Mouse (Mus musculus) forebrain, embryonic 16.5 days (tissue): Measurements from ENCODE around the gene Tecpr1. TPM values are rescaled to one million over a fixed set of nuclear protein-coding genes. Genes with fewer than 3 reads are reported as not detected.

Experiments
- ATAC-seq: fragments of 200-750 bp; cut with Nextera tagmentation; 2 replicates; pipeline ENCODE4 v1.8.0; 2017; ENCODE audit warnings: mild to moderate bottlenecking, moderate library complexity
- H3K27ac ChIP-seq: fragments of 300-500 bp; sonication (generic); 2 replicates; pipeline ENCODE4 v1.5.1; 2014; ENCODE audit warnings: low read length, control low read depth
- H3K27me3 ChIP-seq: fragments of 300-500 bp; sonication (generic); replicated peaks from 2 replicates; pipeline ENCODE4 v1.6.1; 2014; ENCODE audit warnings: low read length; ENCODE audit not compliant: control insufficient read depth, insufficient read depth
- H3K36me3 ChIP-seq: fragments of 300-500 bp; sonication (generic); 2 replicates; pipeline ENCODE4 v1.6.1; 2014; ENCODE audit not compliant: control insufficient read depth, insufficient read depth
- H3K4me1 ChIP-seq: fragments of 300-500 bp; sonication (generic); replicated peaks from 2 replicates; pipeline ENCODE4 v1.6.1; 2014; ENCODE audit warnings: low read length; ENCODE audit not compliant: control insufficient read depth, insufficient read depth
- H3K4me2 ChIP-seq: fragments of 300-500 bp; sonication (generic); 2 replicates; pipeline ENCODE4 v1.6.1; 2014; ENCODE audit warnings: mild to moderate bottlenecking, low read length, control low read depth
- H3K4me3 ChIP-seq: fragments of 300-500 bp; sonication (generic); replicated peaks from 2 replicates; pipeline ENCODE4 v1.5.1; 2014; ENCODE audit warnings: mild to moderate bottlenecking, low read length, control low read depth
- H3K9ac ChIP-seq: fragments of 300-500 bp; sonication (generic); replicated peaks from 2 replicates; pipeline ENCODE4 v1.6.1; 2014; ENCODE audit warnings: low read depth, low read length, control low read depth
- H3K9me3 ChIP-seq: fragments of 300-500 bp; sonication (generic); 2 replicates; pipeline ENCODE4 v1.6.1; 2016; ENCODE audit warnings: low read length; ENCODE audit not compliant: control insufficient read depth
- WGBS: fragments of 180-500 bp; shearing (Covaris S2); extraction: QIAGEN DNeasy Blood & Tissue Kit; methylation state at CpG from one replicate; pipeline ENCODE4 v1.1.7; 2014; 5-methylcytosine and 5-hydroxymethylcytosine counted together
- polyA plus RNA-seq: library from polyadenylated mRNA; unstranded; fragments of >200 nt; fragmentation: Nextera tagmentation; extraction: Ambion mirVana; gene quantifications from 2 replicates; pipeline ENCODE4 v1.2.1, GENCODE M21; 2015

Tecpr1 gene
- polyA plus RNA-seq, 1 experiment from 2014 or later, result 57.4 TPM

- no peak for ATAC-seq
- Histone ChIP-seq H3K27ac (0 out of 2 replicates have a peak overlapping the region, but pooled peaks have one; percentile 33), H3K4me2 (no peak overlapping the region)
These were observed 54.0 kb downstream of the Tecpr1 start for GRCm38 (mm10) chr5:144169275-144169975.

DNA sequence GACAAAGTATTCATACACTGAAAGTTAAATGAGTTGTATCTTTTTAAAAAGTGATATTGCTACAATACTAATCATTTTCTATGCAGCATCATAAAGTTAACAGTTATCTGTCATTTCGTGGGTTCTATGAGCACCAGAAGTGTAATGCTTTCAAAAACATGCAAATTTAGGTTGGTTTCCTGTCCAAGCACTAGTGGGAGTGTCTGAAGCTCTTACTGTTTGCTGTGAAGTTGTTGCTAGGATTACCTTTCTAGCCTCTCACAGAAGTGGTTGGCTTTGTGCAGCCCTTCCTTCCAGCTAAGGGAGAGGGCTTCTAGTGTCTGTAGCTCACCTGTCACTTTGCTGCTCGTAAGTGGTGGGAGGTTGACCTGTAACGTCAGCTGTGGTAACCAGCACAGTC is 57.7 kb downstream of the Tecpr1 start:
- H3K27me3 ChIP-seq, result no peaks in the 10 kb centered on the region
- WGBS, result 90% methylated on average over 3 of the region's 3 CpGs
- no peak overlapping the region for H3K9ac ChIP-seq
- no peak overlapping the region for H3K27ac ChIP-seq
- H3K4me2 ChIP-seq, result no peak overlapping the region
- H3K36me3 ChIP-seq, result peaks cover 11% of the 10 kb centered on the region; the same call in 1 of the 2 replicates
- H3K9me3 ChIP-seq, result no peaks in the 10 kb centered on the region
- no peak for ATAC-seq
- H3K4me3 ChIP-seq, result no peak overlapping the region
- peaks cover 8% of the 10 kb centered on the region for H3K4me1 ChIP-seq

More at GRCm38 (mm10) chr5:144169275-144169975, 54.0 kb downstream of the Tecpr1 start:
- Histone ChIP-seq H3K4me3 (no peak overlapping the region), H3K9me3 (no peaks in the 10 kb centered on the region), H3K9ac (no peak overlapping the region), H3K36me3 (peaks cover 23% of the 10 kb centered on the region), H3K27me3 (no peaks in the 10 kb centered on the region), H3K4me1 (peaks cover 8% of the 10 kb centered on the region)
- 58% methylated on average over 8 of the region's 8 CpGs for WGBS

DNA sequence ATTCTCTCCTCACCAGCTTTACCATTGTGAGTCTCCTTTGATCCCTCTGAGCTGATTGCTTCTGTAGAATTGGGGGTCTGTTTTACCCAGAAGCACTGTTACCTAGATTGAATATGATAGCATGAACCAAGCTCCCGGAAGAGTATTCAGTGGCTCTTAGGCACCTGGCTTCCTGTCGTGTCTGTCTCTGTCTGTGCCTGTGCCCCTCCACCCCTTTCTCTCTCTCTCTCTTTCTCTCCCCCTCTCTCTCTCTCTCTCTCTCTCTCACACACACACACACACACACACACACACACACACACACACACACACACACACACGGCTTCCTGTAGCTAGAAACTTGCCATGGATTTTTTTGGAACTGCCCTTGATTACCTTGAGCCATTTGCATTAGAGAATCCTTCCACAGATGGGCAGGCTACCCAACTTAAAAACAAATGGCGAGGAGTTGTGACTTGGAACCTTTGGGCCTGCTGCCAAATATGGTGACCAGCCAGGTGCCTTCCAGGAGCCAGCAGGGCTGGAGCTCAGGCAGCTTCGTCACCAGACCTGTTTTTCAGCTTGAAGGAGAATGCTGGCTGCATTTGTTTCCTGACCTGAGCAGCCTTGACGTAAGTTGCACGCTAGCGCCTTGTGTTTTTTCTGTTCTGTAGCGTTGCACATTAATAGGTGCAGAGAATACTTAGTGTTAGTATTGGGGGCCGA is 60.5 kb downstream of the Tecpr1 start:
- peaks cover 7% of the 10 kb centered on the region; the same call in 1 of the 2 replicates for H3K4me1 ChIP-seq
- H3K4me3 ChIP-seq, result no peak overlapping the region
- H3K27me3 ChIP-seq, result no peaks in the 10 kb centered on the region
- 74% methylated on average over 10 of the region's 10 CpGs for WGBS
- H3K4me2 ChIP-seq, result no peak overlapping the region
- H3K9me3 ChIP-seq, result no peaks in the 10 kb centered on the region
- no peak for ATAC-seq
- H3K27ac ChIP-seq, result no peak overlapping the region
- H3K9ac ChIP-seq, result no peak overlapping the region
- H3K36me3 ChIP-seq, result peaks cover 7% of the 10 kb centered on the region

GRCm38 (mm10) chr5:144162080-144162812 is 61.2 kb downstream of the Tecpr1 start:
- H3K4me1 ChIP-seq, result peaks cover 7% of the 10 kb centered on the region; the same call in 1 of the 2 replicates
- no peak overlapping the region for H3K4me3 ChIP-seq
- H3K9ac ChIP-seq, result no peak overlapping the region
- H3K36me3 ChIP-seq, result peaks cover 7% of the 10 kb centered on the region
- H3K4me2 ChIP-seq, result no peak overlapping the region
- 86% methylated on average over 5 of the region's 5 CpGs for WGBS
- no peak for ATAC-seq
- no peaks in the 10 kb centered on the region for H3K9me3 ChIP-seq
- no peaks in the 10 kb centered on the region for H3K27me3 ChIP-seq
- no peak overlapping the region for H3K27ac ChIP-seq

- Histone ChIP-seq H3K27me3 (no peaks in the 10 kb centered on the region), H3K4me1 (peaks cover 5% of the 10 kb centered on the region; the same call in 1 of the 2 replicates), H3K4me3 (no peak overlapping the region), H3K9ac (no peak overlapping the region), H3K27ac (no peak overlapping the region), H3K4me2 (no peak overlapping the region), H3K9me3 (no peaks in the 10 kb centered on the region), H3K36me3 (no peaks in the 10 kb centered on the region; the same call in none of the 2 replicates)
- 71% methylated on average over 8 of the region's 8 CpGs for WGBS
- ATAC-seq, result no peak
These were observed 64.3 kb downstream of the Tecpr1 start for GRCm38 (mm10) chr5:144159137-144159536.

- 19% methylated on average over 4 of the region's 4 CpGs for WGBS
- peak; percentile 72; the same call in 1 of the 2 replicates for ATAC-seq
- Histone ChIP-seq H3K36me3 (no peaks in the 10 kb centered on the region; the same call in none of the 2 replicates), H3K4me3 (no peak overlapping the region), H3K27me3 (no peaks in the 10 kb centered on the region), H3K9me3 (no peaks in the 10 kb centered on the region), H3K27ac (0 out of 2 replicates have a peak overlapping the region, but pooled peaks have one; percentile 17), H3K4me2 (no peak overlapping the region), H3K9ac (0 out of 2 replicates have a peak overlapping the region, but pooled peaks have one; percentile 15), H3K4me1 (peaks cover 5% of the 10 kb centered on the region; the same call in 1 of the 2 replicates)
These were observed 64.8 kb downstream of the Tecpr1 start for GRCm38 (mm10) chr5:144158604-144159003.

DNA sequence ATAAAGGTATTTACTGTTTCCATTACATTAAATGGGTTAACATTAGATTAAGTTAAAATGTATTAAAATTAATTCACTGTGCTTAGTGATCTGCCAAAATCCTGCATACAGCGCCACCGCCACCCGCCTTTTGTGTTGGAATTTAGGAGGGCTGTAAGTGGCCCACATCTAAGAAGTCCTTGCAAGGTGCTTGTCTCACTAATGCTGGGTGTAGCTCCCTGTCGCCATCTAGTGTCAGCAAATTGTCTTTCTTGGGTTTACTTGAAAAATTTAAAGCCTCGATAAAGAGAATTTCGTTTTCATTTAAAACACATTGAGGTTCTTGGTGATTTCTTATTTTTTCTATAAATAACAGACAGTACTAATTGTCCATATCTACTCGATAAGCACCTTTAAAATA is 68.9 kb downstream of the Tecpr1 start:
- Histone ChIP-seq H3K9me3 (no peaks in the 10 kb centered on the region), H3K27me3 (no peaks in the 10 kb centered on the region), H3K4me1 (peaks cover 5% of the 10 kb centered on the region; the same call in 1 of the 2 replicates), H3K4me2 (no peak overlapping the region), H3K9ac (no peak overlapping the region), H3K4me3 (no peak overlapping the region), H3K27ac (no peak overlapping the region), H3K36me3 (no peaks in the 10 kb centered on the region; the same call in 1 of the 2 replicates)
- WGBS, result 24% methylated on average over 7 of the region's 7 CpGs
- ATAC-seq, result 0 out of 2 replicates have a peak, but pooled peaks have one; percentile 54

DNA sequence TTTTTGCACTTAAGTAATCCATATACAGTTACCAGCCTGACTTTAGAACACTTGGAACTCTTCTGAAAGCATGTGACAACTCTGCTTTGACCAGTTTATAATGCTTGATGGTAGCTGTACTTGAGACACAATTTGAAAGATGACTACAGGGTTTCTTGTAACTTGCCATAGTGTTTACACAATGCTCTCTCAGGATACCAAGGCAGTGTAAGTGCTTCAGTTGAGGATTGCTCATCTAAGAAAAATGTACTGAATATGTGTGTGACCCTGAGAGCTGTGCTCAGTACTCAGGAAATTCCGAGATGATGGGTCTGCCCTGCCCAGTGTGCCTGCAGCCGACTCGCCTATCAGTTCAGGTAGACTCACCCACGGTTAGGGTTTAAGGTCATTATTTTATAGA is 72.1 kb downstream of the Tecpr1 start:
- no peak overlapping the region for H3K27ac ChIP-seq
- H3K4me1 ChIP-seq, result no peaks in the 10 kb centered on the region
- no peaks in the 10 kb centered on the region for H3K27me3 ChIP-seq
- peaks cover 10% of the 10 kb centered on the region for H3K36me3 ChIP-seq
- H3K9me3 ChIP-seq, result no peaks in the 10 kb centered on the region
- H3K4me3 ChIP-seq, result no peak overlapping the region
- no peak overlapping the region for H3K9ac ChIP-seq
- 93% methylated on average over 4 of the region's 4 CpGs for whole genome bisulfite sequencing
- no peak overlapping the region for H3K4me2 ChIP-seq
- no peak for ATAC-seq

DNA sequence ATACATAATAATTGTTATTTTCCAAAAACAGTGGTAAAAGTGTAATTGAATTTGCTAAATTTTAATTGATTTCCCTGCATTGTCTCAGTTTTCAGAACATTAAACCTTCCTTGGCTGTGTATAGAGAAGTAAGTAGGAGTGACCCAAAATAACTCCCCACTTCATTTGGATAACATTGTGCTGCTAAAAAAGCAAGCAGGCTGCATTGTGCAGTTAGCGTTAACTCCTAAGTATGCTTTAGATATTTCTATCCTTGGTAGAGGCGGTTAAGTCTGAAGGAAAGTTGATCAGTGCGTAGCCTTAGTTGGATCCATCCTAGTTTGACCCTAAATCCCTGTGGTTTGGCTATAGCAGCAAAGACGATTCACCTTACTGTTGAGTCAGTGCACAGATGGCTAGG is 73.9 kb downstream of the Tecpr1 start:
- H3K4me2 ChIP-seq, result no peak overlapping the region
- WGBS, result 94% methylated on average over 4 of the region's 4 CpGs
- no peak for ATAC-seq
- peaks cover 12% of the 10 kb centered on the region for H3K36me3 ChIP-seq
- H3K27me3 ChIP-seq, result no peaks in the 10 kb centered on the region
- no peaks in the 10 kb centered on the region for H3K4me1 ChIP-seq
- H3K9ac ChIP-seq, result no peak overlapping the region
- no peaks in the 10 kb centered on the region for H3K9me3 ChIP-seq
- no peak overlapping the region for H3K27ac ChIP-seq
- H3K4me3 ChIP-seq, result no peak overlapping the region
